Mouse (Mus musculus) brown adipose tissue, adult 24 weeks (tissue): Measurements from ENCODE around the gene Park7. TPM values are rescaled to one million over a fixed set of nuclear protein-coding genes. Genes with fewer than 3 reads are reported as not detected.
"Not testable (repeated sequence)": the region's sequence is repeated elsewhere in the genome, so short reads cannot be mapped to it uniquely, and the experiment has no call there.

Source experiments
- H3K27ac ChIP-seq: fragments of 200-500 bp; replicated peaks from 2 replicates; pipeline ENCODE4 v1.5.1; 2012; ENCODE audit warnings: low read depth, mild to moderate bottlenecking, low read length
- H3K4me1 ChIP-seq: fragments of 200-500 bp; 2 replicates; pipeline ENCODE4 v1.6.1; 2012; ENCODE audit warnings: low read length, mixed read lengths; ENCODE audit not compliant: control insufficient read depth, insufficient read depth, insufficient read length
- H3K4me3 ChIP-seq: fragments of 200-500 bp; 2 replicates; pipeline ENCODE4 v1.5.1; 2012; ENCODE audit warnings: low read depth, mild to moderate bottlenecking, low read length, moderate library complexity; ENCODE audit not compliant: insufficient read depth
- polyA plus RNA-seq: library from polyadenylated mRNA; stranded (reverse); fragments of >200 nt; gene quantifications from 2 replicates; pipeline ENCODE4 v1.2.4, GENCODE M21; 2012; ENCODE audit not compliant: missing spikeins, insufficient read depth, insufficient read length

The Park7 gene
- polyA plus RNA-seq, 1 experiment, result 176 TPM

GRCm38 (mm10) chr4:150925923-150926322, 11.7 kb upstream of the Park7 start:
- Histone ChIP-seq H3K4me1 (no peaks in the 10 kb centered on the region), H3K27ac (no peak overlapping the region), H3K4me3 (no peak overlapping the region)

DNA sequence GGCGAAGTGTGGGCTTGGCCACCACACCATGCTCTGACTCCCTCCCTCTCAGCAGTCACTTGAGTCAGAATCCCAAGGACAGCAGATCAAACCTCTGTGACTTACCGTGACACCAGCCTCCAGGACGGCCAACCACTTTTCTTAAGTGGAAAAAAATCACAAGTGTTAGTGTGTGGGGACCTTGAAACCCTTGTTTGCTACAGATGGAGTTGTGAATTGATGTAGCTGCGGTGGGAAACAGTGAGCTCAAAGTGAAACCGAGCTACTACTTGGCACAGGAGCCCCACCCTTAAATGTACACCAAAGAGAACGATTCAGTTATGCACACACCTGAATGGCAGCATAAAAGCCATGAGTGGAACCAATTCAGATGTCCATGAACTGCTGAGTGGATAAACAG, 10.7 kb upstream of the Park7 start:
- Histone ChIP-seq H3K27ac (no peak overlapping the region), H3K4me1 (no peaks in the 10 kb centered on the region), H3K4me3 (no peak overlapping the region)

GRCm38 (mm10) chr4:150924308-150924707, 10.1 kb upstream of the Park7 start:
- no peaks in the 10 kb centered on the region for H3K4me1 ChIP-seq
- H3K27ac ChIP-seq, result no peak overlapping the region
- H3K4me3 ChIP-seq, result no peak overlapping the region

DNA sequence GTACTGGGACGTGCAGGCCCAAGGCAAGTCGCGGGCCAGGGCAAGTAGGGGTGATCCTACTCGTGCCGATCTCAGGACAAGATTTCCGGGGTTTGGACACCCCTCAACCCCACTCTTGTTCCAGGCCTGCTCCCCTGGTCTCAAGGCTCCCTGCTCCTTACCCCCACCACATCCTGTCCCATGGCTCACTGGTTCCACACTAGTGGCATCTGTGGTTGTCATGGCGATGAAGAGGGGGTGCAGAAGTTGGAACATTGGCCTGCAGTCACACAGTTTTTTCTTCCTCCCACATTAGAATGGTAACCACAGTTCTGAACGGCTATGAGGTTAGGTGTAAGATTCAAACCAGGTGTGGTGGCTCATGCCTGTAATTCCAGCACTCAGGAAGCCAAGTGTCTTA, 7.0 kb upstream of the Park7 start:
- Histone ChIP-seq H3K4me3 (no peak overlapping the region), H3K4me1 (peaks cover 3% of the 10 kb centered on the region; the same call in 1 of the 2 replicates), H3K27ac (no peak overlapping the region)

DNA sequence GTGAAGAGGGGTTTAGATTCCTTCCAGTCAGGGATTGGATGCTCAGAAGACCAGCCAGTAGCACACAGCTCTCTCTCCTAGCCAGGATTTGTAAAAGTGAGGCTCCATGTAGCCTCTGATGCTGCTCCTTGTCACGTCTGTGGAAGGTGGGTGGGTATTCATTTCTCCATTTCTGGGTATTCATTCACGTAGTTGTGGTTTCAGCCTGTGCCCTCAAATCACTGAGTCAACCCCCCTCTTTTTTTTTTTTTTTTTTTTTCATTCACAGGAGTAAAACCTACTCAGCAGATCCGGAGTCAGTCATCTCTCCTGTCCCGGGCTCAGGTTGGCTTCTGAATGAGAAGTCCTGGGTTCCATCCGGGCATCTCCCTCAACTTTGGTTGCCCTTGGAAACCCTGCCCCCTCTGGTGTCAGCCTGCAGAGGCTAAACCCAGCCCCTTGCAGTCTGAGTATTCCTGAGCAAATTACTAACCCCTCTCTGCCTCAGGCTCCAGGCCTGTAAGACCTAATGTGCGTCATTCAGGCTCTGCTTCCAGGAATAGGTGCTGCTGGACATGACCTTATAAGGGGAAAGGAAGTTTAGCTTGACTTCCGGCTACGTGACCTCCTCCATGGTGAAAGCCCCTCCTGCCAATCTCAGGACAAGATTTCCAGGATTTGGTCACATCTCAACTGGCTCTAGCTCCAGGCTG, 3.2 kb upstream of the Park7 start:
- Histone ChIP-seq H3K4me1 (peaks cover 7% of the 10 kb centered on the region; the same call in 1 of the 2 replicates), H3K4me3 (no peak overlapping the region), H3K27ac (no peak overlapping the region)

DNA sequence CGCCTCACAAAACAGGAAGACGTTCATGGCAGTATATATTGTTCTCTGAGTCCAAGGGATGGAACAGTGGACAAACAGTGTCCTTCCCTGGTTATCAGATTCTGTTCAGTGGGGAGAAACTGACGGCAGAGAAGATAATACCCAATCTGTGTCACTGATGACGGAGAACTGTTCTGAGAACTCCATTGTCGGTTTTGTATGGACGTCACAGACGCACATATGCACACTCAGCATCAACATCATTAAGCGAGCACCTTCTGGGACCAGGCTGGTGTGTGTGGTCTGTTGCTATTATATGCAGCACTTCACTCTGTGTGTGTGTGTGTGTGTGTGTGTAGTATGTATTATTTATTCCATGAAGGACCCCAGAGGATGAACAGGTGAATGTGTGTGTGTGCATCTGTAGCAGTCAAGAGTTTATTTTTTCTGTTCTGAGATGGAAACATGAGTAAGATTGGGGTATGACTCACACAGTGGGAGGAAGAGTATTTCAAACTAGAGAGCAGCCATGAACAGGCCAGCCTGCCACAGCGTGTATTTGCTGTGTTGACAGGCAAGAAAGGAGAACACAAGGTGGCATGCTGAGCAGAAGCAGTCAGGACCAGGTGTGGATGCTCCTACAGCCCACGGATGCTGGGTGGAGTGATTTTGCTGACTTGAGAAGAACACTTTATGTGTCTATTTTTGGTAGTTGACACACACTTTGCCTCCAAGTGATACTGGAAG, 1.1 kb upstream of the Park7 start:
- H3K4me1 ChIP-seq, result peaks cover 7% of the 10 kb centered on the region; the same call in 1 of the 2 replicates
- peak overlapping the region; percentile 71 for H3K4me3 ChIP-seq
- H3K27ac ChIP-seq, result peak overlapping the region; percentile 92

DNA sequence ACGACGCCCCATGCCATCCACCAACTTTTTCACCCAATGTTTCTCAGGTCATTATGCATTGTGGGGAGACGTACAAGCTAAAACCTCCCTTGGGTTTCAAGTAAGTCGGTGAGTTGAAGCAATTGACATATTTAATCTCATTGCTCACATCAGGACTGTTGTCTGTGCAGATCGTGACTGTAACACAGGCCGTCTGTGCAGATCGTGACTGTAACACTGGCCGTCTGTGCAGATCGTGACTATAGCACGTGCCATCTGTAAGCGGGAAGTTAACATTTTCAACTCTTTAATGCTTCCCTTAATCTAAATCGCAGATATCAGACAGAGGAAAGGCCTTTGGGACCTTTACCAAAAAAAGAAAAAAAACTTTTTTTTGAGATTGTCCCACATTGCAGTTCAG, 494 bp downstream of the Park7 start:
- Histone ChIP-seq H3K4me1 (peaks cover 7% of the 10 kb centered on the region; the same call in 1 of the 2 replicates), H3K27ac (peak overlapping the region; percentile 95), H3K4me3 (peak overlapping the region; percentile 81)

DNA sequence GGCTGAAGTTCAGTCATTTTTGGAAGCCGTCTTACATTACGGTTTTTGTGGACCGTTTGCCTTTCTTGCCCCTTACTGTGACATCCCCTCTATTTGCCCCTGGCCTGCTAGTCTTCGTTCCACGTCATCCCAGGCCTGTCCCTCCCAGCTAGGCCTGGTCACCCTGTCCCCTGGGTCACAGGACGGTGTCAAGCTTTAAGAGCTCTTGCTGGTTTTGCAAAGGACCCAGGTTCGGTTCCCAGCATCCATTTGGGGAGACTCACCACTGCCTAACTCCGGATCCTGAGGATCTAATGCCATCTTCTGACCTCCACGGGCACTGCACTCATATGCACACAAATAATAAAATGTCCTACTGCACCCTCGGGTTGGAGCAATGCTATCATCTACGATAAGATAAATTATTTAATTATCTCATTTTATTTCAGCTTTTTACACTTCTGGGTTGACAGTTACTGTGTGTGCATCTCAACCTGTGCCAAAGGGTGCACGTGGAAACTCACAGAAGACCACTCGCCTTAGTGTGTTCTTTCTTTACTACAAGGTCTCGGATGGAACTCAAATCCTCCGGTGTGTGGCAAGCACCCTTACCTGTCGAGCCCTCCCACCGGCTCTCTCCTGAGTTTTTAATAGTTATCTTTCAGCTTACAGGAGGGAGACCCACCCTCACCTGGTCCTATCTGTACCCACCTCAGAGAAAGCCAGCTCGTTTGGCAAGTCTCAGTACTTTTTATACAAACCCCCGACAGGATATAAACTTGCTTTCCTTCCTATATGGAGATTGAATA, 3.9 kb downstream of the Park7 start:
- Histone ChIP-seq H3K27ac (peak overlapping the region; percentile 69), H3K4me3 (peak overlapping the region; percentile 37), H3K4me1 (peaks cover 4% of the 10 kb centered on the region; the same call in 1 of the 2 replicates)

DNA sequence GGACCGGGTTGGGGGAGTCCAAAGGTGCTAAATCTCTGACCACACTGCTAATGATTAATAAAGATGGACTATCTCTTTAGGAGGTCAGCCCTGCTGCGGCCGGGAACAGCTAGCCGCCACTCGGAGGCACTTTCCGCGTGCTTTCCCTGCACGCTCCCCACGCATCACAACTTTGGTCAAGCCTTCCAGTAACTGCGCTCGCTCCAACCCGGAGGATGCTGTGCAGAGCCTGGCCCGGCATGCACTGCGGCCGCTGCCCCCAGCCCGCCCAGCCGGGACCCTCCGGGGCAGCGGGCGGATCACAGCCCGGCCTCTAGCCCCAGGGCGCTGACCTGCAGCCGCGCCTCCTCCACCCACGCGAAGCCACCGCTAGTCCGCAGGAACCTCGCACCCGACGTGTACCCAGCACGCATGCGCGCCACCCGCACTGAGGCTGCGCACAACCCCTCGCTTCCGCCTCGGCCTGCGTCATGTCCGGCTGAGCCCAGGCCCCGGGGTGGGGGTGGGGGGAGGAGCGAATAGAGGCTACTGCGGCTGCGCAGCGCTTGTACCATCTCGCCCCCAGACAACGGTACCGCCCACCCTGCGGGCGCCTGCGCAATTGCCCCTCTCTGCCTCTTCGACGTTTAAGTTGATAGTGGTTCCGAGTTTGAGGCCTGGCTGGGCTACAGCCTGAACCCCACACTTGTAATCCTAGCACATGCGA, 4.6 kb downstream of the Park7 start:
- Histone ChIP-seq H3K4me3 (peak overlapping the region; percentile 86), H3K27ac (peak overlapping the region; percentile 69), H3K4me1 (no peaks in the 10 kb centered on the region; the same call in 1 of the 2 replicates)

DNA sequence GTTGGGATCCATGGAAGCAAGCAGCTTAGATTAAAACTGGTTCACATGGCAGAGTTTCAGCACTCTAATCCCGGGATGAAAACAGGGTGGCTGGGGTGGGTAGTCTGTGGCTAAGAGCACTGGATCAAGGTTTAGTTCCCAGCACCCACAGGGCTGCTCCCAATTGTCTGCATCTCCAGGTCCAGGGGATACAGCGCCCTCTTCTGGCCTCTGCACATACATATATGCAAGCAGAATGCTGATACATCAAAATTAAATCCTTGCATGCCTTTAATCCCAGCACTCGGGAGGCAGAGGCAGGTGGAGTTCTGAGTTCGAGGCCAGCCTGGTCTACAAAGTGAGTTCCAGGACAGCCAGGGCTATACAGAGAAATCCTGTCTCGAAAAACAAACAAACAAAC, 5.7 kb downstream of the Park7 start:
- not testable (repeated sequence) for H3K27ac ChIP-seq, H3K4me1 ChIP-seq, H3K4me3 ChIP-seq

DNA sequence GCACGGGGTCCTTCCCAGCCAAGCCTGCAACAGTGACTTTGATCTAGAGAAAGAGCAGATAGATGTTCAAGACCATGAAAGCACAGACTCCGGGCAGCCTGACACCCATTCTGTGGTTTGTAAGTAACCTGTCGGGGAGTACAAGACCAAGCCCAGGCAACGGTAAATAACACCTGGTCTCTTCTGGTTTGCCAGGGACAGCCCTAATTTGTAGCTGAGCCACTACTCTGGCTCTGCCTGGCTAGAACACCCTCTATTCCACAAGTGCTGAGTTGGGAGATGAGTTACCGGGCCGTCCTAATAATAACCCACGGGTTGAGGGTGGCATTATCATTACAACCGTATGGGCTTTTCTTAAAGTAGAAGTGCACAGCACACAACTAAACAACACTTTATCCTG, 7.1 kb downstream of the Park7 start:
- H3K27ac ChIP-seq, result no peak overlapping the region
- H3K4me3 ChIP-seq, result no peak overlapping the region
- H3K4me1 ChIP-seq, result no peaks in the 10 kb centered on the region; the same call in 1 of the 2 replicates

GRCm38 (mm10) chr4:150903091-150903742, 11.0 kb downstream of the Park7 start:
- 0 out of 2 replicates have a peak overlapping the region, but pooled peaks have one; percentile 15 for H3K27ac ChIP-seq
- no peak overlapping the region for H3K4me3 ChIP-seq
- no peaks in the 10 kb centered on the region for H3K4me1 ChIP-seq

- Histone ChIP-seq H3K27ac (no peak overlapping the region), H3K4me1 (no peaks in the 10 kb centered on the region), H3K4me3 (no peak overlapping the region)
Observed at GRCm38 (mm10) chr4:150902062-150902461, 12.2 kb downstream of the Park7 start.

DNA sequence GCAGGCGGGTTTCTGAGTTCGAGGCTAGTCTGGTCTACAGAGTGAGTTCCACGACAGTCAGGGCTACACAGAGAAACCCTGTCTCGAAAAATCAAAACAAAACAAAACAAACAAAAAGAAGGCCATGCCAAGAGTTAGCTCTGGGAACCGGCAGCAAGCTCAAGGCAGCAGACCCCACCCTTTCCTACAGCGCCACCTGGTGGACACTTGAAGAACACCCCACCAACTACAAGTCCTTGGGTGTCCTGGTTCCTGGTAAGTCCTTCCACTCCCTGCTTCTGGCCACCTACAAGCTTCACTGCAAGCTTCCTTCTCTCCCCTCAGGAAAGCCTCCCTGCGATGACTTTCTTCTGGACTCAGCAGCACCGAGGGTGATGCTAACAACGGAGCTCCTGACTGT, 12.6 kb downstream of the Park7 start:
- no peak overlapping the region for H3K4me3 ChIP-seq
- no peaks in the 10 kb centered on the region for H3K4me1 ChIP-seq
- no peak overlapping the region for H3K27ac ChIP-seq
